Mouse (Mus musculus): ENCODE results near the gene Colq. TPM values are rescaled to one million over a fixed set of nuclear protein-coding genes. Genes with fewer than 3 reads are reported as not detected.

Colq gene
- total RNA-seq, 4 experiments from 2014 or later: 0.82 to 1.6 (median 1.2) TPM

DNA sequence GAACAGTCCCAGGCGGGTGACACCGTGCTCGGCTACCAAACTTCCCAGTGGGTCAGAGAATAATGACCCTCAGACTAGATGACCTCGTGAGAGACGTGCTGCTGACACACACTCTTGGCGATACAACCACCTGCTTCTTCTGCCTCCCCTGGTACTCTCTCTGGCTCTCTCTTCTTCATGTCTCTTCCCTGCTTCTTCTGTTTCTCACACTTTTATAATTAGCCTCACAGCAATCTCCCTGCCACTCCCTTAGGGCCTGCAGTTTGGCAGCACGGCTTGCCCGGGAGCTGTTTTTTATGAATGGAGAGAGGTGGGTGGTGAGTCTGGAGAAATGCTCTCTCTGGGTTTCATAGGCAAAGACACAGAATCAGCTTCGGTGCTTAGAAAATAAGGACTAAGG lies 15.3 kb downstream of the Colq start:
- DNase-seq (ENCODE audit: low spot score in 2 of 2): peak in 1 of 2 experiments; percentile 39

DNA sequence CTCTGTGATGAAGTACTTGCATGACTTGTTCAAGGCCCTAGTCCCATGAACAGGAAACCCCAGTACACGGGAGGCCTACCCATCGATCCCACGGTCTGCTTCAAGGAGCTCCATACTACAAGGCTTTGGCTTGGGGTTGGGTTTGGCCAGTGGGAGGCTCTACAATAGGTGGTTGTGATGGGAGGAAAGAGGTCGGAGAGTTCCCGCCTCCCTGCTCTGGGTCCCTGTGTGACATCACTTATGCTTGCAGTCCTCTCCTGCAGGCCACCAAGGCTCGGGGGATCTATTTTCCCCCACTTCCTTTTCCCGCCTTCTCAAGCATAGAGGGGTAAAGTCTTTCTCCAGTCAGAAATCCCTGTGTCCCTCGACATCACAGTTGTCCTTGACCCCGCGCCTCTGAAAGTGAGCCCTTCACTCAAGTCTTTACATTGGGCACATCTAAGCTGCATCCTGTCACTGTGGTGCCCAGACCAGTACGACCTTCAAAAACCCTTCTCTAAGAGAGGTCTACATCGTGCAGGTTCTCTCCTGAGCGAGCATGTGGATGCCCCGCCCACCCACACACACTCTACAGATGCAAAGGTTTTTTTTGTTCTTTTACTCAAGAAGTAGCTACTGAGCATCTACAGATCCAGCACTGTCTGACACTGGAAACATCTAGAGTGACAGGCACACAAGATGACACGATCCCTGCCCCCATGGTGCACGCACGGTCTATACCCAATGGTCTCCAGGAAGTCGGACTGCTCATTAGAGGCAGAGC lies 16.1 kb downstream of the Colq start:
- no peak for DNase-seq (ENCODE audit: low spot score in 2 of 2)

GRCm38 (mm10) chr14:31572561-31573175 lies 18.5 kb downstream of the Colq start:
- DNase-seq (ENCODE audit: low spot score in 2 of 2): peak; percentile 8 to 79

GRCm38 (mm10) chr14:31571419-31571818 lies 19.7 kb downstream of the Colq start:
- no peak for DNase-seq (ENCODE audit: low spot score in 2 of 2)

GRCm38 (mm10) chr14:31570131-31570951 lies 20.8 kb downstream of the Colq start:
- DNase-seq (ENCODE audit: low spot score in 2 of 2): no peak

GRCm38 (mm10) chr14:31569151-31569631 lies 22.0 kb downstream of the Colq start:
- DNase-seq (ENCODE audit: low spot score in 2 of 2): no peak

- no peak for DNase-seq (ENCODE audit: low spot score in 2 of 2)
These were observed 25.5 kb downstream of the Colq start for GRCm38 (mm10) chr14:31565478-31566212.

GRCm38 (mm10) chr14:31564452-31565179 lies 26.5 kb downstream of the Colq start:
- DNase-seq (ENCODE audit: low spot score in 2 of 2): no peak

DNA sequence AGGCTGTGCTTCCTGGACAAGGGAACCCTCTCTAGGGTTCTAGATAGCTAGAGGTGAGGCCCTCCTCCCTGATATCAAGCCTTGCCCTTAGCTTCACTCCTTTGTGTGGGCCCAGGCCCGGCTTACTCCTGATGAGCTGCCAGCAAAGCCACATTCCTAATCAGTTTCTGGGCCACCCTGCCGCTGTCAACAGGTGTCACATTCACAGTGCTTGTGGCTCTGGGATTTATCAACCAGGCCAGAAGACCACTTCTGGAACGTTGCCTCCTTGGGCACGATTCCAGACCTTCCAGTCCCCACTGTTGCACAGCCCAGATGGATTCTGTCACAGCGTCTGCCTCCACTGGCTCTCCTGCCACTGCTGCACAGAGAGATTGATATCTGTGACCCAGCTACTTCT lies 30.3 kb downstream of the Colq start:
- DNase-seq (ENCODE audit: low spot score in 2 of 2): no peak

- DNase-seq (ENCODE audit: low spot score in 2 of 2): no peak
These were observed 31.9 kb downstream of the Colq start for GRCm38 (mm10) chr14:31559216-31559615.

DNA sequence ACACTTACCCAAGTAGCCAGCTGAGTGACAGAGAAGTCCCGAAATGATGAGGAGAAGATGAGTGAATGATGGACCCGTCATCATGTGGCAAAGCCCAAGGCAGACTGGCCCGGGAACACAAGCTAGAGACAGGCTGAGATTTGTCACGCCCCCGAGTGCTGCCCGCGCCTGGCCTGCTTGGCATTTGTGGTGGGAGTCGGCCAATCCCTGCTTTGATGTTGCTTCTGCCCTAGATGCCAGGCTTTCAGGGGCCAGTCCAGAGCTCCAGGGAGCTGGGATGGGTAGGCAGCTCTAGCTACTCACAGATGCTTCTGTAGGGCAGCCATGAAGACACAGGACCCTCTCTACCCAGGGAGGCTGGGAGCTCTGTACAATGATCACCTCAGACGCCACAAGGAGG lies 33.4 kb downstream of the Colq start:
- no peak for DNase-seq (ENCODE audit: low spot score in 2 of 2)

DNA sequence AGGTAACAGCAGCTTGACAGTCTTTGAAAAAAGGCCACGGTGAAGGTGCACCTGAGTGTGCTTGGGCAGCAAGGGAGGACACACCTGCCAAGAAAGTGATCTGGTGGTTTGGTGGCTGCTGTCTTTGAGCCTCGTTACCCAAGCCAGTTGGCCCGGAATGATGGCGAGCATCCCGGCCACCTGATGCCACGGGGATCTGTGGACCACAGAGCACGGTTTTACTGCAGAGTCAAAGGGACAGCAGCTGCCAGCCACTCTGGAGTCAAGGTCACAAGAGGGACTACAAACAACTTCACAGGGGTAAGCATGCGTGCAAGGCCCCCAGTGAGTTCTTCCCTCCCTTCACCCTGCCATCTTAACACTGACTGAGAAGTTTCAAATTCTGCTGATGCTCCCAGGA lies 33.9 kb downstream of the Colq start:
- DNase-seq (ENCODE audit: low spot score in 2 of 2): no peak

- DNase-seq (ENCODE audit: low spot score in 2 of 2): no peak
These were observed 34.5 kb downstream of the Colq start for GRCm38 (mm10) chr14:31556526-31557260.

GRCm38 (mm10) chr14:31555963-31556434 lies 35.1 kb downstream of the Colq start:
- DNase-seq (ENCODE audit: low spot score in 2 of 2): peak in 1 of 2 experiments; percentile 21

DNA sequence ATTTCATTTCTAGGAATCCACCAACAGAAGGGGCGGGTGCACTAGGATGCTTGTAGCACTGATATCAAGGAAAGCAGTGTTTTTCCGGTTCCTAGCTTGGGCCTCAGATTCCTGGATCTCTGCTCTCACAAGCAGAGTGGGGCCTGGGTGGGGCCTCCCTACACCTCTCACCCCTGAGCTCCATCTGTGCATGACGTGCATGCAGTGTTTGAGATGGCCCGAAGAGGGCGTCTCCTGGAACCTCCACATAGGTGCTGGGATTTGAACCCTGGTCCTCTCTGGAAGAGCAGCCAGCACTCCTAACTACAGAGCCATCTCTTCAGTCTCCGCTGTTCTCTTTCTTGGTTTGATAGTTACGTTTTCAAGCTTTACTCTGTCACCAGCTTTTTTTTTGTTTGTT lies 36.1 kb downstream of the Colq start:
- DNase-seq (ENCODE audit: low spot score in 2 of 2): no peak

DNA sequence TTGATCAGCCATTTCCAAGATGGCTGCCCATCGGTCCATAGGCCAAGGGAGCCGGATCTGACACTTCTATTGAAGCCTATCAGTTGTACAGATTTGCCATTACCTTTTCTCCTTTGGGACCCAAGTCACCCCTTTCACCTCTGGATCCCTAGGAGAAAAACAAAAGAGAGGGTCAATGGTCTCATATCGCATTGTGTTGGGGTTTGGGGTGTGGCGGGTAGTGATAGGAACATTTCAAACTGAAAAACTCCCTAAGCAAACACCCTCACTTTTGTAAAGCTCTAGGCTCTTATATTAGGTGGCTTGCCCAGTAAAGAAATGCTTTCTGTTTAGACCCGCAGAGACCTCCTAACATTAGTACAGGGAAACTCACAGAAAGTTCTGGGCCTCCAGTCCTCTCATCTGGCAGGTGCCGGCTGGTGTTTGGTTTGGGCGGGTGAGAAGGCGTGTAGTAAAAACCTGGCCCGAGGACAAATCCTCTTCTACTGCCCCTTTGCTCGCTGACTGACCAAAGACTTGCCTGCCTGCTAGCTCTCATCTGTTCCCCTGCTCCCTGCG lies 47.2 kb downstream of the Colq start:
- DNase-seq (ENCODE audit: low spot score in 2 of 2): no peak

GRCm38 (mm10) chr14:31537298-31537697 lies 53.8 kb downstream of the Colq start:
- DNase-seq (ENCODE audit: low spot score in 2 of 2): no peak

- no peak for DNase-seq (ENCODE audit: low spot score in 2 of 2)
These were observed 58.5 kb downstream of the Colq start for GRCm38 (mm10) chr14:31532656-31533055.

- DNase-seq (ENCODE audit: low spot score in 2 of 2): no peak
These were observed 59.5 kb downstream of the Colq start for GRCm38 (mm10) chr14:31531506-31532148.
